Mouse (Mus musculus): ENCODE data around the gene Plpp6. TPM values are rescaled to one million over a fixed set of nuclear protein-coding genes. Genes with fewer than 3 reads are reported as not detected.
"Not testable (repeated sequence)": the region's sequence is repeated elsewhere in the genome, so short reads cannot be mapped to it uniquely, and the experiment has no call there.

The Plpp6 gene
- polyA plus RNA-seq, 1 experiment from 2014 or later, result 13.6 TPM

DNA sequence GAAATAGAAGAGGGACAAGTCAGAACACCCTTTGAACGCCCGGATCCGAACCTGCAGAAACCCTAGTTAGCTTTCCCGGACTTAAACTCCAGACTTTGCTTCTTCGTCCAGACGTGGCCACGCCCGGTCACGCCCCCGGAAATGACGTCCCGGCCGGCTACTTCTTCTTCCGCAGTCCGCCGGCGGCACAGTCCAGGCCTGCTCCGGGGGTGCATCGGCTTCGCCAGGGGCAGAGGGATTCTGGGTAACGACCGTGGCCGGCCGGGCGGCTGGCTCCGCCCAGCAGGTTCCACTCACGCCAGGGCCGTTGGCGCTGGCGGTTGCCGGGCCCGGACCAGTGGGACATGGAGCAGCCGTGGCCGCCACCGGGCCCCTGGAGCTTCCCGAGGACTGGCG, 26.4 kb downstream of the Plpp6 start, which contains the start of gene Cdc37l1:
Cdc37l1 (plus strand) TSS at position 159 of the 396 bp plus-strand sequence.
- WGBS, result under 1% methylated on average over 37 of the region's 37 CpGs
- Histone ChIP-seq H3K4me3 (peak within 1 kb of the TSS; percentile 96), H3K9me3 (no peaks in the 10 kb centered on the region), H3K27ac (replicated peaks) (peak within 1 kb of the TSS; percentile 90), H3K4me1 (replicated peaks) (peaks cover 17% of the 10 kb centered on the region), H3K4me2 (peak within 1 kb of the TSS; percentile 65), H3K27me3 (no peaks in the 10 kb centered on the region), H3K9ac (peak within 1 kb of the TSS; percentile 92), H3K36me3 (no peaks in the 10 kb centered on the region)
- ATAC-seq (ENCODE audit: low FRiP score, low read depth), result peak; percentile 96

DNA sequence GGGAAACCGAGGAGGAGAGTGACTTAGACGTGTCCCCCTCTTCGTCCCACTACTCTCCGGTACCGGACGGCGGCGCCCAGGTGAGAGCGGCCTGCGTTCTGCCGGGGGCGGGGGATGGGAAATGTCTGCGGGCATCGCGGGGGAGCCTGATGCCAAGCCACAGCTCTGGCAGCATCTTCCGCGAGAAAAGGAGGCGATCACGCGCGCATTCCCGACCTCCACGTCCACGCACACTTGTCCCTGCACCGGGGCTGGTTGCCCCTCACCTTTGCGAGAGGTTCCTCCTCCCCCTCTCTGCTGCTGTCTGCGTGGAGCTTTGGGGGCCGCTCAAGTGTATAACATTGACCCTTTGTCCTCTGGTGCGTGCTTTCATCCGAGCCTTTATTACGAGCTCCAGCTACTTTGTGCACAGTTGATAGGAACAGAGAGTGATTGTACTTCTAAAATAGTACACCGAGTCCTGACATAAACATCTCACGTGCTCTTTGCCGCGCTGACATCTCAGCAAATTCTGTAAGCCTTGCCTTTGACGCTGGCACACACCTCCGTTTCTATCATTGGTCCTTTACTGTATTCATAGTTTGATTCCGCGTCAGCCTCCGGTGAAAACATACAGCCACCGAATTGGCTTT, 27.0 kb downstream of the Plpp6 start:
- peak overlapping the region; percentile 90 for H3K27ac ChIP-seq (replicated peaks)
- H3K27me3 ChIP-seq, result no peaks in the 10 kb centered on the region
- H3K9ac ChIP-seq, result peak overlapping the region; percentile 92
- H3K4me2 ChIP-seq, result peak overlapping the region; percentile 65
- ATAC-seq (ENCODE audit: low FRiP score, low read depth), result peak; percentile 65
- H3K4me3 ChIP-seq, result peak overlapping the region; percentile 96
- H3K9me3 ChIP-seq, result no peaks in the 10 kb centered on the region
- 0 out of 2 replicates have a peak, but pooled peaks cover under 1% of the 10 kb centered on the region for H3K36me3 ChIP-seq
- under 1% methylated on average over 41 of the region's 41 CpGs for WGBS
- H3K4me1 ChIP-seq (replicated peaks), result peaks cover 17% of the 10 kb centered on the region

DNA sequence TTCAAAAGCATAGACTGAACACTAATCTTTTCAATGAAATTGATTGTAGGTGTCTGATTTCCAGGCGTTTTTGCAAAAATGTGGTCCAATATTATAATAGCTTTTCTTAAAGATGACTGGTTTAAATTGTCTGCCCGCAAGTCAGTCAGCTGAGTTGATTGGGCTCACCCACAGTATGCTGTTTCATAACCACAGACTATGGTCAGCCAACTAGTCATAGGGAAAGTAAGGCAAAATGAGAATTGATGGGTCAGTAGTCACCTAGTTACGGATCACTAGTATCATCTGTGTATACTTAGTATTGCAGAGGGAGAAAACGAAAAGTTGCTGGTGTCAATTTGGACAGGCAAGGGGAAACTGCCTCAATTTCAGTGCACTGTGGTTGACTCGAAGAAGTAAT, 27.6 kb downstream of the Plpp6 start:
- Histone ChIP-seq H3K4me3 (peak overlapping the region; percentile 96), H3K27ac (replicated peaks) (0 out of 2 replicates have a peak overlapping the region, but pooled peaks have one; percentile 90), H3K4me1 (replicated peaks) (peaks cover 17% of the 10 kb centered on the region), H3K9ac (peak overlapping the region; percentile 92; the same call in 1 of the 2 replicates), H3K36me3 (peaks cover 6% of the 10 kb centered on the region; the same call in 1 of the 2 replicates), H3K4me2 (peak overlapping the region; percentile 65), H3K9me3 (no peaks in the 10 kb centered on the region), H3K27me3 (no peaks in the 10 kb centered on the region)
- no peak for ATAC-seq (ENCODE audit: low FRiP score, low read depth)
- WGBS, result 76% methylated on average over 5 of the region's 5 CpGs

DNA sequence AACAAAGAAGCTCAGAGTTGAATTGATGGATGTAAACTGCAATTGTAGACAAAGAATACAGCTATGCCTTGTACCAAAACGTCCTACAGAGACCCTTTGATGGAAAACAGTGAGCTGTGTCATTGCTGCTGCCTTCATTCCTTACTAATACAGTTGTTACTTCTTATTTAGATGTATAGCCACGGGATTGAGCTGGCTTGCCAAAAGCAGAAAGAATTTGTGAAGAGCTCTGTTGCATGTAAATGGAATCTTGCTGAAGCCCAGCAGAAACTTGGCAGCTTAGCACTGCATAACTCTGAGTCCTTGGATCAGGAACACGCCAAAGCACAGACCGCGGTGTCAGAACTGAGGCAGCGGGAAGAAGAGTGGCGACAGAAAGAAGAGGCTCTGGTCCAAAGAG, 31.1 kb downstream of the Plpp6 start:
- Histone ChIP-seq H3K4me3 (no peak overlapping the region), H3K9ac (no peak overlapping the region), H3K4me2 (no peak overlapping the region), H3K27ac (replicated peaks) (0 out of 2 replicates have a peak overlapping the region, but pooled peaks have one; percentile 59), H3K9me3 (no peaks in the 10 kb centered on the region), H3K4me1 (replicated peaks) (peaks cover 10% of the 10 kb centered on the region), H3K27me3 (no peaks in the 10 kb centered on the region), H3K36me3 (peaks cover 17% of the 10 kb centered on the region)
- ATAC-seq (ENCODE audit: low FRiP score, low read depth), result peak; percentile 20; the same call in 1 of the 2 replicates
- 54% methylated on average over 7 of the region's 7 CpGs for WGBS

DNA sequence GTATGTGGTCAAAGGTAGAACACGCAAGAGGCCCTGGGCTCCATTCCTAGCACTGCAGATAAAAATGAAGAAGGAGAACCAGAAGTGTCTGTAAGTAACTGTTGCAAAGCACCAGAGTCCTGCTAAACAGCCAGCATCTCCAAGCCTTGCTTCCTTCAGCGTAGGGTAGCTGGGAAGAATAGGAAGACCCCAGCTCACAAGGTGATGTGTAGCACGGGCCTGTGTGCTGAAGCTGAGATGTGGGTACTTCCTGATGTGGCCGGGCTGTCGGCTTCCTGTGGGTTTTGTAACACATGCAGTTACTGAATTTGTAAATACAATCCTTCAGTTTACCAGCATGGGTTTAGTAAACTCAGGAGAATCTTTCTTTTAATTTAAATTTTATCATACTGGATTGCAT, 31.6 kb downstream of the Plpp6 start:
- WGBS, result 92% methylated on average over 5 of the region's 5 CpGs
- no peaks in the 10 kb centered on the region for H3K27me3 ChIP-seq
- H3K4me1 ChIP-seq (replicated peaks), result peaks cover 9% of the 10 kb centered on the region
- no peak overlapping the region for H3K9ac ChIP-seq
- H3K27ac ChIP-seq (replicated peaks), result 0 out of 2 replicates have a peak overlapping the region, but pooled peaks have one; percentile 11
- no peak for ATAC-seq (ENCODE audit: low FRiP score, low read depth)
- no peak overlapping the region for H3K4me3 ChIP-seq
- peaks cover 22% of the 10 kb centered on the region for H3K36me3 ChIP-seq
- no peak overlapping the region for H3K4me2 ChIP-seq
- H3K9me3 ChIP-seq, result no peaks in the 10 kb centered on the region

DNA sequence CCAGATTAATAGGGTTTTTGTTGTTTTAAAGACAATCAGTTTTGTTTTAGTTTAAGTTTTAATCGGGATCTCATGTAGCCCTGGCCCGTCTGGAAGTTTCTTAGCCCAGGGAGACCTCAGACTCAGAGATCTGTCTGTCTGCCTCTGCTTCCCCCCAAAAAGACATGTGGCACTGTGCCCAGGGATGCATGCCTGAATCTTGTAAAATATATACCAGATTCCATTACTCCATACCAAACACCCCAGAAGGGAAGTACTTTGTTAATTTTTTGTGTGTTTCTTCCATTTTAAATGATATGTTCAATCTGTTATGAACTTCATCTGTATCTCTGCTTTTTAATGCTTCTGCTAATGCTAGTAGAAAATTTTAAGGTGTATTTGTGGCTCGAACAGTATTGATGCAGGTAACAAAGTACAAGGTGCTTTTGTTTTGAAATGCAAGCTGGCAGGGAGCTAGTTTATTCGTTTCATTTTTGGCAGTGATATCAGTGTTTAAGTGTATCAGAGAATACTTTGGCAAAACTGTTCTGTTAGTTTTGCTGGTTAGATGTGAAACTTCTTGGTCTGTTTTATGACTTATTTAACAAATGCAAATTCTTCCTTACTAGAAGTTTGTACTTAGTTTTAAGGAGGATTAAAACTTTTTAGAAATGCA, 34.4 kb downstream of the Plpp6 start:
- Histone ChIP-seq H3K27me3 (no peaks in the 10 kb centered on the region), H3K27ac (replicated peaks) (no peak overlapping the region), H3K4me1 (replicated peaks) (no peaks in the 10 kb centered on the region), H3K4me3 (no peak overlapping the region), H3K9me3 (no peaks in the 10 kb centered on the region), H3K9ac (no peak overlapping the region), H3K36me3 (peaks cover 45% of the 10 kb centered on the region), H3K4me2 (no peak overlapping the region)
- 89% methylated on average over 4 of the region's 4 CpGs for WGBS
- ATAC-seq (ENCODE audit: low FRiP score, low read depth), result no peak

DNA sequence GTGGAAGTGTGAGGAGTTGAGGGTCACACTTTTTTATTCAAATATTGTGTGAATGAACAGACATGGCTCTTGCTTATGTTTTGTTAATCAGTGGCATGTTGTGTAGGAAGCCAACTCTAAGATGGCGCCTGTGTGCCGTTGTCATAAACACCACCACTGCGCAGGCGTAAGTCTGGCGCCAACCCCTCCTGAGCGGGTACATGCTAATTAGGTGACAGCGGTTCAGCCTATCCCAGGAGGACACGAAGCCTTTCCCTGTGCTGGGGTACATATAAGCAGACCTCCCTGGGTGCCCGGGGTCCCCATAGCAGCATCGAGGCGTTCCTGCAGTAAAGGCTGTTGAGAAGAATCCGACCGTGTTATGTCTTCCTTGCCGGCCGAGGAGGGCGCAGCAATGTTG, 36.6 kb downstream of the Plpp6 start:
- not testable (repeated sequence) for H3K9ac ChIP-seq; H3K4me3 ChIP-seq; ATAC-seq (ENCODE audit: low FRiP score, low read depth); H3K4me2 ChIP-seq; H3K4me1 ChIP-seq (replicated peaks); H3K27me3 ChIP-seq; H3K27ac ChIP-seq (replicated peaks); H3K9me3 ChIP-seq
- 96% methylated on average over 16 of the region's 16 CpGs for WGBS
- H3K36me3 ChIP-seq, result peaks cover 45% of the 10 kb centered on the region

DNA sequence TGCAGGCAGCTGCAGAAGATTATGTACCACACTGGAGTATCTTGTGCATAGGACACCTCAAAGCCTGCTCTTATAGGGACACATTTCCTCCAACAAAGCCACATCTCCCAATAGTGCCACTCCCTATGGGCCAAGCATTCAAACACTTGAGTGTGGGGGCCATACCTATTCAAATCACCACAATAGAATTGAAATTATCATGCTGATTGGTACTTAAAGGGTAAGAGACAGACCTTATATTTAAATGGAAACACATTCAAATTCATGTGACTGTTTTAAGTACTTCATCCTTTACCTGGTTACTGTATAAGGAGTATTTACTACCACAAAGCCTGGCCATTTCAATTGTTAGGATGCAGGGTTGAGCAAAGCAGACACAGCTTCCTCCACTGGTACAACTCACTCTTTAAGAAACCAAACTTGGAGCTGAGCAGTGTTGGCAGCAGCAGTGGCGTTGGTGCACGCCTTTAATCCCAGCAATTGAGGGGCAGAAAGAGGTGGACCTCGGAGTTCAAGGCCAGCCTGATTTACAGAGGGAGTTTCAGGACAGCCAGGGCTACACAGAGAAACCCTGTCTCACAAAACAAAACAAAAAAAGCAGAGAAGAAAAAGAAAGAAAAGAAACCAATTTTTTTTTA, 44.4 kb downstream of the Plpp6 start:
- Histone ChIP-seq H3K9me3 (no peaks in the 10 kb centered on the region), H3K27ac (replicated peaks) (no peak overlapping the region), H3K4me3 (no peak overlapping the region), H3K9ac (no peak overlapping the region), H3K27me3 (no peaks in the 10 kb centered on the region), H3K4me2 (no peak overlapping the region), H3K4me1 (replicated peaks) (no peaks in the 10 kb centered on the region), H3K36me3 (peaks cover 41% of the 10 kb centered on the region)
- no peak for ATAC-seq (ENCODE audit: low FRiP score, low read depth)
- WGBS, result 92% methylated on average over 3 of the region's 3 CpGs

DNA sequence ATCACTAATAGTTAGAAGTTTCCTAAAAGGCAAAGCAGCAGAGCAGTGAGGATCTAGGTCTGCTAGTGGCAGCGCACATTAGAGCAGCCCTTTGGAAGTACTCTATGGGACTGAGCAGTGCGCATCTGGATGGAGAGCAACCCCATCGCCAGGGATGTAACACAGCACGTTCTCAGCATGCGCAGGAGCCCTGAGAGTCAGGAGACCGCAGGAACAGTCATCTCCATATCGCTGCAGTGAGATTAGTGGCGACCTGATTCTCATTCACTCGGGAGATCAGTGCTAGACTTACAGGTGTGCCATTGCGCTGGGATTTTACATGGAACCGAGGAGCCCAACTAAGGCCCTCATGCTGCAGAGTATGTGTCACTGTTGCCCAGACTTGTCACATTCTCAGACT, 45.3 kb downstream of the Plpp6 start:
- peaks cover 42% of the 10 kb centered on the region for H3K36me3 ChIP-seq
- H3K4me2 ChIP-seq, result no peak overlapping the region
- ATAC-seq (ENCODE audit: low FRiP score, low read depth), result no peak
- H3K4me3 ChIP-seq, result no peak overlapping the region
- no peaks in the 10 kb centered on the region for H3K4me1 ChIP-seq (replicated peaks)
- no peaks in the 10 kb centered on the region for H3K9me3 ChIP-seq
- H3K27ac ChIP-seq (replicated peaks), result no peak overlapping the region
- H3K27me3 ChIP-seq, result no peaks in the 10 kb centered on the region
- WGBS, result 96% methylated on average over 11 of the region's 11 CpGs
- no peak overlapping the region for H3K9ac ChIP-seq

DNA sequence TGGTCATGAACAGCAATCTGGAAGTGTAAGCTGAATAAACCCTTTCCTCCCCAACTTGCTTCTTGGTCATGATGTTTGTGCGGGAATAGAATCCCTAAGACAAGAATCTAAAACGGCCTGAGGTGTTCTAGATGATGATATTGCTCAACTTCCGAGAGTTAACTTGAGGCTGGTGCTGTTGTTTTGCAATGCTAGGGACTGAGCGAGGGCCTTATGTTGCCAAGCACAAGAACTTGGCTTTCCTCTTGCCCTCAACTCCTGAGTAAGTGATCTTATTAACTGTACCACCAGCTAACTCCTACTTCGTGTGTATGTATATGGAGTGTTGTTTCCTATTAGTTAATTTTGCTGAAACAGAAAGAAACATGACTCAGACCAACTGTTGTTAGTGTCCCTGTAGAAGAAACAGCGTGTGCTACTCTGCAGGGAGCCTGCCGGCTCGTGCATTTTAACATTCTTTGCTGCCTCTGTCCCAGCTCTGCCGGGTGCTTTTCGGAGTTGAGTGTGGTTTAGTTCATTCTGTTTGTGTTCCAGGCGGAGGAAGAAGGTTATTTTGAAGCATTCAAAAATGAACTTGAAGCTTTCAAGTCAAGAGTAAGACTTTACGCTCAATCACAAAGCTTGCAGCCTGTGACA, 47.7 kb downstream of the Plpp6 start:
- H3K27ac ChIP-seq (replicated peaks), result no peak overlapping the region
- H3K36me3 ChIP-seq, result peaks cover 53% of the 10 kb centered on the region
- no peaks in the 10 kb centered on the region for H3K4me1 ChIP-seq (replicated peaks)
- no peak for ATAC-seq (ENCODE audit: low FRiP score, low read depth)
- H3K4me2 ChIP-seq, result no peak overlapping the region
- H3K9ac ChIP-seq, result no peak overlapping the region
- H3K27me3 ChIP-seq, result no peaks in the 10 kb centered on the region
- no peak overlapping the region for H3K4me3 ChIP-seq
- WGBS, result 88% methylated on average over 12 of the region's 12 CpGs
- H3K9me3 ChIP-seq, result no peaks in the 10 kb centered on the region

DNA sequence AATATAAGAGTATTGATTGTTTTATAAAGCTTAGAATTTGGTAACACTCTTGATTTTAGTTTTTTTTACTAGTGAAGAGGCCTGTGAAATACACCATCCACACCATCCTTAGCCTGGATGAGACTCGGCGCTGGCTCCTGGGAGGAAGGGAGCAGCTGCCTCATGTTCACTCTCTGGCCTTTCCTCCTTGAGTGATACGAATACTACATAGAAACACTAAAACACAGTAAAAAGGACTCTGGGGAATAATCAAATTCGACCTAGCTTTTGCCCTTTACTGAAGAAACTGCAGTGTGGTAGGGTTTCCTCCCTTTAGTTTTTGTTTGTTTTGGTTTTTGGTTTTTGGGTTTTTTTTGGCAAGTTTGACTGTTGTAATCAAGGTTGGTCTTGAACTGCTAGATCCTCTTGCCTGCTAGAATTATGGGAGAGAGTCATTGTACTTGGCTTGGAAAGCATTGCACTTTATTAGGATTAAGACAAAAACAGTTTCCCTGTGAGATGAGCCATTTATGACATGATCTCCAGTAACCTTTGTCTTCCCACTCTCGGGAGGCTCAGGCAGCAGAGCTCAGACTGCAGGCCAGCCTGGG, 50.8 kb downstream of the Plpp6 start:
- no peaks in the 10 kb centered on the region for H3K9me3 ChIP-seq
- H3K4me2 ChIP-seq, result no peak overlapping the region
- ATAC-seq (ENCODE audit: low FRiP score, low read depth), result no peak
- H3K27me3 ChIP-seq, result no peaks in the 10 kb centered on the region
- no peak overlapping the region for H3K4me3 ChIP-seq
- no peaks in the 10 kb centered on the region for H3K4me1 ChIP-seq (replicated peaks)
- H3K36me3 ChIP-seq, result peaks cover 48% of the 10 kb centered on the region
- no peak overlapping the region for H3K27ac ChIP-seq (replicated peaks)
- 88% methylated on average over 5 of the region's 5 CpGs for WGBS
- no peak overlapping the region for H3K9ac ChIP-seq

Data from hindbrain, embryonic 15.5 days (tissue).